Mouse (Mus musculus): ENCODE results near the gene Fam19a1.

Fam19a1 gene

DNA sequence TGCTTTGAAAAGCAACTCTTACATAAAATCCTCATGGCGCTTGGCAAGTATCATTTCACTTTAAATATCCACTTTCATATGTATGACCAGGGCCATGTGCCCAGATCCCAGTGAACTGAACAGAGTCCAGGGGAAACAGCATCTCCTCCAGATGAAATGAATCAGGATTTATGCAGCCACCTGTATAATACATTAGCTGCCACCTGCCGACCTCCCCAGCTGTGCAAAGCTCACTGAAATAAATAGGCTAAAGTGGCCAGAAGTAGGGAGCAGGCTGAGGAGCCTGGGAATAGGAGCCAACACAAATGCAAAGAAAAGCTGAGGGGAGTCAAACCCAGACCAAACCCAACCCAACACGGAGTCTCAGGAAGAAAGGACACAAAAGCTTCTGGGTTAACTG lies 324.9 kb downstream of the Fam19a1 start:
- in situ Hi-C loops (cut with MboI): no loop called here

DNA sequence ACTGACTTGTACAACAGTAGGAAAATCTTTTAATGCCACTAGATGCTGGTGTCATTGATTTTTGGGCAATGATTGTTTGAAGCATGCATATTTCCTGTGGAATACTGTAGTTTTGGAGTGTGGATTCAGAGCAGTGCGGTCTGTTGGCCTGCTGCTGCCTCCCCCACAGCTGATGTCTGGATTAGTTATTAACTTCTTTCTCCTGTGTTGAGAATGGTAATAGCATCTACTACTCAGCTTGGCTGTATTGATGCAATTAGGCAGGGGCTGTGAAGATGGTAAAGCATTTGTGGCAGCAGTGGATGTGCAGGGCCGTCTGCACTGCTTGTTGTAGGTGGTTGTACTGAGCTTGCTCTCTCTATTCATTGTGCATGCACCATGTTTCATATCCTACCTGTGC lies 326.5 kb downstream of the Fam19a1 start:
- in situ Hi-C loops (cut with MboI): no loop called here

DNA sequence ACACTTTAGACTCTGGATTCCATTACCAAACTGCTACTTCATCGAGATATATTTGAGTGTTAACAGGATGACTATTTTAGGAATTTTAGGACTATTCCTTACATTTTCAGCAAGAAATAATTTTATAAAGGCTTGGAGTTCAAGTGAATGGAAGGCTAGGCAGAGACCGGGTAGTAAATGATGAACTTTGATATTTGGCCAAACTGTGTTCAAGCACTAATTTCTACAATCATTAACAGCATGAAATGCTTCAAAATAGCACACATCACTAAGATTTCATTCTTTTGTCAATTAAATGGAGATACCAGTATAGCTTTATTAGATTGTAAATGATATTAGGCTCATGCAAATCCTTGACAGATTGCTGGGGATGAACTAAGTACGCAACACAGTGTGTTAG lies 329.0 kb downstream of the Fam19a1 start:
- in situ Hi-C loops (cut with MboI): no loop called here

DNA sequence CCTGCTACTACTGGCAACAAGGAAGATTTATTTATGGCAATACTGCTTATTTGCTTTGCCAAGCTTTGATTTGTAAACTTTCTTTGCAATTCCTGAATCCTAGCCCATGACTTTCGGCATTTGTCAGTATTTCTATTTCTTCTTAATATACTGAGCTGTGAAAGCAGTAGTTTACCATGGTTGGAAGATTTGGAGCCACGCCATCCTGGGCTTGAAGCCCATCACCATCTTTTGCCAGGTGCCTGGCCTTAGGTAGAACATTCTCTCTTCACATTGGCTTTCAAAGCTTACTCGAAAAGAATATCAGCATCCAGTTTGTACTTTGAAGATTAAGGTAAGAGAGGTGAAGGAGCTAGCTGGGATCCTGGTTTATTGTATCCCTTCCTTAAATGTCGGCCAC lies 334.5 kb downstream of the Fam19a1 start:
- in situ Hi-C loops (cut with MboI): no loop called here

DNA sequence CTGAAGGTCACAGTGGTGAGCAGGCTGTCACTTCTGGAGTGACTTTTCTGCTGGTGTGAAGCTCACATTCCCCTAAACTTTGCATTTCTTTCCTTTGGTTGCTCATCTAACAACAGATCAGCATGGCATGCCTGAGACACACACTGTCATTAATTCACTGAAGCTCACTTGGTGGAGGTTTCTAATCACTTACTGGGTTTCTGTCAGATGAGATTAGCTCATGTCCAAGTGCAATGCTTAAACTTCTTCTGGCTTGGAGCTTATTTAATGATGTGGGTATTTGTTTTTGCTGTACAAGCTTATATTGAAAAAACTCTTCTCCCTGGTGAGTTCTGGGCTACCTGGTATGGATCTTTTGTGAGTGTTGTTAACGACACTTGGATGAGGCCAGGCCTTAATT lies 343.3 kb downstream of the Fam19a1 start:
- in situ Hi-C loops (cut with MboI): no loop called here

DNA sequence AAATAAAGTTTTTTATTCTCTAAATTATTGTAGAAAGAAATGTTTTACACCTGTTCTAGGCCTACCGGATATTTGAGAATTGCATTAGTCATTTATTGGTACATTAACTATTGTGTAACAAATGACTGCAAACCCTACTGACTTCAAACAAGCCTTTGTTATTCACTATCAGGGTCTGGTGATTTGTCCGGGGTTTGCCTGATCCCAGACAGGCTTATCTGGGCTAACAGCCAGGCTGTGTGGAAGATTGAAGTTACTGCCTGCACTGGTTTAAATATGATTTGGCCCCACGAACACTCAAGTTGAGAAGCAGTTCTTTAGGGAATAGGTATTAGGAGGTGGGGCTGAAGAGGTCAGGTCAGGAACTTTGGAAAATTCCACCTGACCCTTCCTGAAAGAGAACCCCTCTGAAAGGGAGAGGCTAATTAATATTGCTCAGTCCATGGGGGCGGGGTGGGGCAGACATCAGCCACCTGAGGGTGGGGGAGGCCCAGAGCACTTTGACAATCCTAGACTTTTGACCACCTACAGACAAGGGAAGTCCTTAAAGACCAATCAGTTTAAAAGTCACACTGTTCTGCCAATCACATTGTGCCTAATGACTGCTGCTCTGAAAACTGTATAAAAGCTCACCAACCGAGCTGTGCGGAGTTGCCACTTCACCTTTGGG lies 344.8 kb downstream of the Fam19a1 start:
- in situ Hi-C loops (cut with MboI): no loop called here

DNA sequence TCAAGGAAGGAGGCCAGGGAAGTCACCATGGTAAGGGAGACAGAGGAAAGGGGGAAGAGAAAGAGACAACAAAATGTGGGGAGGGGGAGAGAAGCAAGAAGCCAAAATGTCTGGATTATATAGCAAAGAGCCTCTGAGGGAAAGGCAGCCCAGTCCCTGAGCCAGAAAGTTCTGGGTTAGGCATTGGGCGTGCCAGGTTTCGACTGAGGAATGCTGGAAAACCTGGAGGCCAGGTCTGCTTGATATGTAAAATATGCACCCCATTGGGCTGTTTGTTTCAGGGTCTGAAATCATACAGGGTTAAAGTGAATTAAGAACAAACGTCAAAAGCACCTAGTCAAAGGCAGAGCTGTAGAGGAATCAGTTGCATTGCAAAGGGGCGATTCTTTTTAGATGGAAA lies 346.1 kb downstream of the Fam19a1 start:
- in situ Hi-C loops (cut with MboI): no loop called here

DNA sequence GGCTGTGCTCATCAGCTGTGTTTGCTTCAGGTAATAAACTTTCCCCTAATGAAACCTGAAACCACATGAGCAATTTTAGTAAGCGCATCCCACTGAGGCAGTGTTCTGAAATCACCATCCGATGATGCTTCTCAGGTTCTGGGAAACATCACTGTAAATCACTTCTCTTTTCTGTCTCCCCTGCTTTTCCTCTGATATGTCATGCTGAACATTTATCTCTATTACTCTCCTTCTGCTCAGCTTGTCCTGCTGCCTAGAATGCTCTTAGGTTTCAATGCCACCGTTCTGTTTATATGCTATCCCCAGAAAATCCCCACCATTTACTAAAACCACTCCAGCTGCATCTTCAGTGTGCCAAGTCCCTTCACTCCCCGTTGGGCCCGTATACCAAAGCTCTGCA lies 386.5 kb downstream of the Fam19a1 start:
- in situ Hi-C loops (cut with MboI): no loop called here

DNA sequence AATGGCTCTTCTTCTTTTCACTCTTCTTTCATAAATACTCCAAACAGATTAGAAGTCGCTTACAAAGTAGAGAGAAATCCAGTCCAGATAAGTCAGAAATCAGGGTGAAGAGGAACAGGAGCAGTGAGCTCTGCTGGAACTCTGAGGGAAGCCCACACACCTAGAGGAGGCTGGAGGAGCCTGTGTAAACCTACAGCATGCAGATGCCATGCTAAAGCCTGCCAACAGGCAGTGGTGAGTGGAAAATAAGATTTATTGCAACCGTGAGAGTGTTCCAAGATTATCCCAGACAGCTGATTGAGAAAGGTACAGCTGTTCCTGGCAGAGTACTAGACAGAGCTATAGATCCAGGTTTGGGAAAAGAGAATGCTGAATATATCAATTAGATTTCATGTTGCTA lies 428.6 kb downstream of the Fam19a1 start:
- in situ Hi-C loops (cut with MboI): no loop called here

DNA sequence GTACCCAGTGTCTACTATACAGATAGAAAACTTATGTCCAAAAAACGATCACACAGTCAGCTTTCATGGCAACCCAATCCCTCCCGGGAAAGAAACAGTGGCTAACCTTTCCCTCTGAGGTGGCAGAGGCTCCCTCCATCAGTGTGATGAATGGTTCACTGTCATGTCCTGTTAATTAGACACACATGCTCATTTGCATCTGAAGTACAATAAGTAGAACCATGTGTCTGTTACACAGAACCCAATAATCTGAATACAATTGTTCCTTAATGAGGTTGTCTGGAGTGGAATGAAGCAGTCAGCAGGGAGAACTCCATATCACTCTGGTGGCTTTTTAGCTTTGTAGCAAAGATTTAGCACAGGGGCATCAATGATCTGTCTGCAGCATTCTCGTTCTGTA lies 431.9 kb downstream of the Fam19a1 start:
- in situ Hi-C loops (cut with MboI): no loop called here

DNA sequence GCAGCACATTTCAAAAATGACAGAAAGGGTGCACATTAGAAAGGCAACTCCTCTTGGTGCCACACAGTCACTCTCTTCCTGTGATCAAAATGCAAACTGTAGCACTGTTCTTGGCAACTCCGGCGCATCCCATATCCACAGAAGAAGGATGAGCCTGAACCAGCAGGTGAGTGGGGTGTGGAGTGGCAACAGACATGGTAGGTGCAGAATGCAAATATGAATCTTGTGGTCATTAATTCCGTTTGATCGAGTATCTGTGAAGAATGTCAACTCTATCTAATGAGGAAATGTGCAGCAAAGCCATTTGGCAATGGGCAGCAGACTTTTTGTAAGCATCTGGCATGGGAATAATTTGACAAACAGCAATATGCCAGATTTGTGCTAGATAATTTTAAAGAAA lies 437.5 kb downstream of the Fam19a1 start:
- in situ Hi-C loops (cut with MboI): no loop called here

DNA sequence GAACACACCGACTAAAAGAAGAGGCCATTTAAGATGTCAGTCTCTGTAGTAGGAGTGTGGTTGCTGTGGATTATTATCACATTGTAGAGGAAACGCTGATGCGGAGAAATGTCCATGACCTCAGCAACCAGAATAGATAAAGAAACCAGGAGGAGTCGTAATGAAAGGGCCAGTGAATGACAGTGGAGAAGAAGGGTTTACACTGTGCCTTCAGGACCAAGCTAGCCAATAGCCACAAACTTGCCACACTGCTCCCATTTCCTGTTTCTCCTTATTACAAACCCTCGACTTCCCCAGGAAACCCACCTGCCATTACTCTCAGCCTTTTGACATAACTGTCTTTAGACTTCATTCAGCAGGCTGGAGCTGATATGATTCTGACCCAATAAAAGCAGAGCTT lies 465.7 kb downstream of the Fam19a1 start:
- in situ Hi-C loops (cut with MboI): no loop called here

DNA sequence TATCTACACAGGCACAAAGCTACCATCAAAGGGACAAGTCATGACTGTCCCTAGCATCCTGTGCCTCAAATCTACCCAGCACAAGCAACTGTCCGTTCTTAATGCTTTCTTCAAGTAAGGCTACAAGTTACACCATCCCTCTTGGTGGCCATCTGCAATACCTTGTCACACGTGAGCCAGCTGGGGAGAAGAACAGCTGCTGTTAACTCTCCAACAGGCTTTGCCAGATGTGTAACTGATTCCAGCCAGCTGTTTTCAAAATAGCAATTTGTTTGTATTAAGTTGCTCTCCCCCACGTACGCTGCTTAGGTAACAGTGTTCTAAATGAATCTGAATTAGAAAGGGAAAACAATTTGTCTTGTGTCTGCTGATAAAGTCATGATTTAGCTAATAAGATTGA lies 467.8 kb downstream of the Fam19a1 start:
- in situ Hi-C loops (cut with MboI): no loop called here

DNA sequence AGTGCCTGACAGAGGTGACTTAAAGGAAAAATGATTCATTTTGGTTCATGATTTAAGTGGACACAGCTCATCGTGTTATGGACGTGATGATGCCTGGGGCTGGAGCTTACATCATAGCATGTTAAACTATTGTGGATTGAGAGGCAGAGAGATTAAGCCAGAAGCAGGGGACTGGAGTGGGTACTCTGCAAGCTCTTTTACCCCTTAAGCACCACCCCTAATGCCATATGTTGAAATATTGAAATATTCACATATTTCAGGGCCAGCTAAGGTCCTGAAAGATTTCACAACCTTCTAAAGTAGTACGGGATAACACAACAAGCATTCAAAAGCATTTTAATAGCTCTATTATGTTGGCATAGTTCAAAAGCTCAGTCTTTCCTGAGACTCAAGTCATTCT lies 468.2 kb downstream of the Fam19a1 start:
- in situ Hi-C loops (cut with MboI): no loop called here

DNA sequence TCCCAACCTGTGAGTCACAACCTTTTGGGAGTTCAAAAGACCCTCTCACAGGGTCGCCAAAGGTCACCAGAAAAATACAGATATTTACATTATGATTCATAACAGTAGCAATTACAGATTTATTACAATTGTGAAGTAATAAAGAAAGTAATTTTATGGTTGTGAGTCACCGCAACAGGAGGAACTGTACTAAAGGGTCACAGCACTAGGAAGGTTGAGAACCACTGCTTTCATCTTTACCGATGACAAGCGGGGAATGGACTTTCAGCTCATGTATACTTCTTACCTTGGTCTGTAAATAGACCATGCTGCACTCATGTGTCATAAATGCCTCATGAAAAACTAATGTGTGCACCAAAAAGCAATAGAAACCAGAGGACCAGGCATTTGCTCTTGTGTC lies 474.5 kb downstream of the Fam19a1 start:
- in situ Hi-C loops (cut with MboI): no loop called here

DNA sequence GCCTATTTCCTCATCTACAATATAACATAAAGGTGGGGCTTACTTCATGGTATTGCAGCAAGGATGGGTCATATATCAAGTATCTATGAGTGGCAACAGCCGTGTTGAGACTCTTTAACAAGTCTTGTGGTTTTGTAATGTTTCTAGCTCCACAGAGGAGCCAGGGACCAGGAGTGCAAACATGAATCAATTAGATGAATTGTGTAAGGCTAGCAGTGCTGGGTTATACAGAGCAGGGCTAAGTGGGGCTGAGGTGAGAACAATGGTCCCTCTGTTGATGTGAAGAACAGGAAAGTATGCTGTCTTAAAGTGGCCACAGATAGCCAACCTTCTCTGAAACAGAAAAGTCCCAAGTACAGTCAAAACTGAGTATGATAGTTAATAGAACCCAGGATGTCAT lies 480.1 kb downstream of the Fam19a1 start:
- in situ Hi-C loops (cut with MboI): no loop called here

DNA sequence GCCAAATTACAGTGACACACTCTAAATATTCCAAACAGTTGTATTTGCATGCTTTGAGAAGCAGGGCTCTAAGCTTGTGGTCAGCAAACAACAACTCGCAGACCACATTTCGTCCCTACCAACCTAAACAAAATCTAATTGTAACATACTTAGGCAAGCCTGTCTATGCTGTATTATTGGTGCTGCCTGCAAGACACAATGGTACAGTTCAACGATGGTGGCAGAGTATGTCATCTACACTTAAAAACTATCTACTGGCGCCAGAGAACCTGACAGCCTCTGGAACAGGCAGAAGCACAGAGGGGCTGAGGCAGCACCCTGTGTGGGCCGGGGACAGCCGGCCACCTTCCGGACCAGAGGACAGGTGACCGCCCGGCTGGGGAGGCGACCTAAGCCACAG lies 482.2 kb downstream of the Fam19a1 start:
- in situ Hi-C loops (cut with MboI): no loop called here

DNA sequence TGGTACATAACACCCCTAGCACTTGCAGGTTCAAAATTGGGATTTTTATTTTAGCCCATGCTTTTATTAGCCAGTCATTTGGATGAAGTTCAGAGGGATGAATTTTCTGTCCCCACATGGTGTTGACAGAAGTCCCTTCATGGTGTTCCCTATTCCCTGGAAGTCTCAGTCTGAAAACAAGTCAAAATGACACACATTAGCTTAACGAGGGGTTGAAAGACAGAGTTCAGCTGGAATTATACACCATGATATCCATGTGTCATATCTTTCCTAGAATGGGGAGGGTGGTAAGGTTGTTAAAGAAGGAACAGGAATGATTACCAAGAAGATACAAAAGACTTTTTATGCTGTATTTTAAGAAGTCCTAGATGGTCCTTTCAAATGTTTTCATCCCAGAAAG lies 511.2 kb downstream of the Fam19a1 start:
- in situ Hi-C loops (cut with MboI): no loop called here

DNA sequence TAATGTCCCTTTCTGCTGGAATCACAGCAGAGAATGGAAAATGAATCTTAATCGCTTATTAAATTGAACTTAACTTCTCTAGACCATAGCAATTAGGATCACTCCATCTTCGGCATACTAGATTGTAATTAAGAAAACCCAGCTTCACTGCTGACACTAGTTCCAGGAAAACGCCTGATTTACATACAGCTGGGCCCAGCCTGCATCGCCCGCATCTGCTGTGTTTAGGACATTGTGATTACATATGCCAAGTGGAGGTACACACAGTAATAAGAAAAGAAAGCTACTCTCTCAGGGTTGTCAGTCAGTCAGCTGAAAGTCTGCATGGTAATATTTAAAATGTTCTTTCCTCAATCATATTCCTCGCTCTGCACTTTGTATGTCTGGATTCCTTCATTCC lies 518.6 kb downstream of the Fam19a1 start:
- in situ Hi-C loops (cut with MboI): no loop called here

DNA sequence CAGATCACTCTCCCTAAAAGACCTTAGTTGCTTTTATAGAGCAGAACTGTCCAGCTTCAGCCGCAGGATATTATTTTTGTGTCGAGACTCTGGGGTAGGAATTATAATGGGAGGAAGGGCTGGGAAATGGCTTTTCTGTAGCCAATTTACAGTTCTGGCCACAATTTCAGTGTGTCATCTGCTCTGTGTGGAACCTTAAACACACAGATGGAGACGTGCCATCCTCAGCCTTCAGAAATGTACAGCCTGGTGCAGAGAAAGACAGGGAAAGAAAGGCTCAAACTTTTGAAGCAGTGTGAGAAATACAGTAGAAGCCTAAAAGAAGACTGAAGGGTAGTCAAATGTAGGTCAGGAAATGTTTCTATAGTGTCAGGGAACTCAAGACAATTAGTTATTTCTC lies 519.3 kb downstream of the Fam19a1 start:
- in situ Hi-C loops (cut with MboI): no loop called here

DNA sequence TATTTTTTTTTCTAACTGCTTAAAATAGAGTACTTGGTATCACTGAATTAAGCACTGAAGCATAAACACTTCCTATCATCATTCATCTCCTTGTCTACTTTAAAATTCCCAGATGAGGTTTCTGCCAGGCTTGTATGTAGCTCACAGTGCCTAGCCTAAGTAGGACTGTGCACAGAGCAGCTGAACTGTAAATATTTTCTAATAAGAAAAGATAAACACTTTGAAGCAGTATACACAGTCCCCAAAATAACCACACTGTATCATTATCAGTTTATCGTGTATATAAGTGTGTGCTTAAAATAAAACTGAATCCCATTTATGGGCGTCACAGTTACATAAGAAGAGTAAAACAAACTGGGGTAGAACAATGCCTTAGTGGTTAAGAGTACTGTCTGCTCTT lies 522.7 kb downstream of the Fam19a1 start:
- in situ Hi-C loops (cut with MboI): no loop called here

DNA sequence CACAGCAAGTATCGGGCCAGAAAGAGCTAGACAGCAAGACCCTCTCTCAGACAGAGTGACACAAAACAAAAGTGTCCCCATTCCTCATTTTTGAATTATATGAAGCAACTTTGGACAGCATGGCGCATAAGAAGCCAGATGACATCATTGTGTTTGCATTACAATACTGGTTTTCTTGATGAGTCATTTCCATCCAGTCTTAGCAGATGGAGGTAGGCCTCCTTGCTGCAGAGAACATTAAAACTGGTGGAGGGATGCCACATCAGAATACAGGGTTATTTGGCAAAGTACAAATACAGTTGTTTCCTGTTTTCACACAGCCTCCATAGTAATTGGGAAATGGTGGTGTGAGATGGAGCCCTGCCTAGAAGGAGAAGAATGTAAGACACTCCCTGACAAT lies 535.8 kb downstream of the Fam19a1 start:
- in situ Hi-C loops (cut with MboI): no loop called here

DNA sequence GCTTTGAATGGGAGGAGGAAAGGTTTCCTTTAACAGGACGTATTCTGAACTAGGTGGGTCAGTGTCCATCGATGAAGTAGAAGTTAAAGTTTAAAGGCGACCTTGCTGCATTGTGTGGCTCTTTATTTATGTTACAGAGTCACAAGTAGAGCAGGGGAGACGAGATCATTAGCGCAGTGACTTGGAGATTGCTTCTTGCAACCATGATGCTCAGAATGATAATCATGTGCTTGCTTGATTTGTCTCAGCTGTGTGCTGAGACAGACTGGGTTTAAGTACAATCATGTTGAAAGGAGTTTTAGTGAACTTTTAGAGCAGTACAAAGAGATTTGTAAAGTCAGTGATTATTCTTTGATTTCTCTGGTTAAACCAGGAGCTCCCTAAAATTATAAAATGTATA lies 536.3 kb downstream of the Fam19a1 start:
- in situ Hi-C loops (cut with MboI): no loop called here

DNA sequence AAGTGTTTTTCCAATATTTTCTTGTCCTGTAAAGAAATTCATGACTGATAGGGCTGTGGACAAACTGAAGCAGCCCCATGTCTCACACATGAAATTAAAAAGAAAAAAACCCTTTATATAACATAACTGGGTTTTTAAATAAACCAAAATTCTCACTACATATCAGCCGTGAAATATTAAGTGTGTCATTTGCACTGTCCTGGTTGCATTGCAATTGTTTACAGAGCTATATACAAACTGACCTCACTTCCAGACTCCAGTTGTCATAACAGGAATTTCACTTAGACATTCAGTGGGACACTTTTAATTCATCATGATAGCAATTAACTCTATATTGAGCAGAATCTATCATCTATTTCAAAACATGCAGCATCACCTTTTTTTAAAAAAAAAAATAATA lies 553.4 kb downstream of the Fam19a1 start:
- in situ Hi-C loops (cut with MboI): no loop called here

DNA sequence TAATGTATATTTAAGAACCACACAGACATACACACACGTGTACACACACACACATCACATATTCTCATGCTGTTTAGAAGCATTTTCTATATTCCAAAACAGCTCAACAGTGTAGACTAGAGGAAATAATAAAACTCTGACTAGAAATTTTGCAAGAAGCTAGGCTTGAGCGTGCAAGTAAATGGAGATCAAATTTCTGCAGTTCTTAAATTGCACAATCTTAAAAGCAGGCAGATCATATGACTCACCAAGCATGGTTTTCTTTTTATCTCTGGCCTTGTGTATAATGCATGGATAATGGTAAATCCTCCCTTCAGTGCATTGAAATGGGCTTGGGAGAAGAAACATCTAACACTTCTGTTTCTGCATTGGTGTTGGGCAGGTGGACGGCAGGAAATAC lies 564.9 kb downstream of the Fam19a1 start:
- in situ Hi-C loops (cut with MboI): no loop called here
